Mouse (Mus musculus): ENCODE data around the gene Crtc1.

GRCm38 (mm10) chr8:70464162-70464561 lies 24.8 kb upstream of the Crtc1 start:
- TF ChIP-seq CTCF (IDR thresholded peaks at IDR 0.05; ENCODE audit: insufficient read depth, low read length) (no peak), POLR2A (IDR thresholded peaks at IDR 0.05; ENCODE audit: borderline replicate concordance, extremely low read depth, low read depth, low read length) (no peak)
